Mouse (Mus musculus) ES-E14 (cell line): ENCODE measurements at regions not wholly inside any gene's neighbourhood (a gene's known extent, or its start where the extent isn't known, plus 50 kb on each side); places are given as distances from the start of the nearest gene placed in this dataset.

Experiments used
- CHD2 ChIP-seq: IDR thresholded peaks from 2 replicates; pipeline ENCODE4 v1.6.1; 2014; ENCODE audit warnings: mild to moderate bottlenecking, low read depth, low read length, inconsistent platforms
- HCFC1 ChIP-seq: IDR thresholded peaks from 2 replicates; pipeline ENCODE4 v1.6.1; 2012; ENCODE audit warnings: low read length, inconsistent platforms, borderline replicate concordance; ENCODE audit not compliant: insufficient read depth
- MAFK ChIP-seq: IDR thresholded peaks from 2 replicates; pipeline ENCODE4 v1.6.1; 2014; ENCODE audit warnings: mild to moderate bottlenecking, low read depth, low read length, inconsistent platforms; ENCODE audit not compliant: insufficient read depth
- ZC3H11A ChIP-seq: IDR thresholded peaks from 2 replicates; pipeline ENCODE4 v1.6.1; 2012; ENCODE audit warnings: low read depth, mild to moderate bottlenecking, inconsistent platforms, low read length, borderline replicate concordance
- ZNF384 ChIP-seq: IDR thresholded peaks from 2 replicates; pipeline ENCODE4 v1.6.1; 2012; ENCODE audit warnings: low read depth, low read length, inconsistent platforms

- TF ChIP-seq ZC3H11A (no peak), HCFC1 (no peak), MAFK (no peak), CHD2 (no peak), ZNF384 (no peak)
These were observed 142.4 kb downstream of the Thbs2 start for GRCm38 (mm10) chr17:14551610-14552009.
